Mouse (Mus musculus): ENCODE results near the gene Olfr485. TPM values are rescaled to one million over a fixed set of nuclear protein-coding genes. Genes with fewer than 3 reads are reported as not detected.
"Not testable (repeated sequence)": the region's sequence is repeated elsewhere in the genome, so short reads cannot be mapped to it uniquely, and the experiment has no call there.

Gene Olfr485
- polyA plus RNA-seq (2014; fragmentation: Nextera tagmentation; extraction: Ambion mirVana): not detected in 2 replicates

DNA sequence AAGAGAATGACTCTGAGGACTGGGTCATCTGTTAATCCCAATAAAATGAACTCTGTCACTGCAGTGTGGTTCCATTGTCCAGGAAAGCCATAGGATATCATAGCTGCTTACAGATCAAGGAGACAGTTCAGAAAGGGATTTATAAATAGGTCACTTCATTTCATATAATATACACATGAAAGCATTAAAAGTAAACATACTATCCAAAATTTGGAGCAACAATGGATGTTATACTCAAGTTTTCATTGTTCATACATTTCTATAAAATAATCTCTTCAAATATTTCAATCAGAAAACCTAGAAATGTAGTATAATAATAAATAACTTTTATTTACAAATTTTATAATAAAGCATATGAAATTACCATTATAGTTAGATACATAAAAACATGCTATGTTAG lies at the start of gene Olfr485:
TSS of gene Olfr485 (minus strand) at position 101 of the 400 bp plus-strand sequence.
- H3K27ac ChIP-seq (ENCODE audit: low read length): no peak within 1 kb of the TSS
- no peaks in the 10 kb centered on the region for H3K9me3 ChIP-seq (ENCODE audit: control insufficient read depth, low read depth, low read length)
- H3K36me3 ChIP-seq (ENCODE audit: control insufficient read depth, insufficient read depth, low read length): no peaks in the 10 kb centered on the region
- no peaks in the 10 kb centered on the region for H3K4me1 ChIP-seq (ENCODE audit: control insufficient read depth, insufficient read depth, low read length)
- H3K27me3 ChIP-seq (ENCODE audit: control insufficient read depth, insufficient read depth, low read length): no peaks in the 10 kb centered on the region
- no peak within 1 kb of the TSS for H3K4me2 ChIP-seq (replicated peaks; ENCODE audit: low read depth, low read length)
- no peak for ATAC-seq (ENCODE audit: insufficient number of reproducible peaks, insufficient read depth, low FRiP score, low read depth)
- no peak within 1 kb of the TSS for H3K4me3 ChIP-seq (ENCODE audit: low read depth, low read length)
- no peak within 1 kb of the TSS for H3K9ac ChIP-seq (replicated peaks; ENCODE audit: low read depth, low read length)

- Histone ChIP-seq H3K4me2 (replicated peaks; ENCODE audit: low read depth, low read length) (no peak overlapping the region), H3K27me3 (ENCODE audit: control insufficient read depth, insufficient read depth, low read length) (no peaks in the 10 kb centered on the region), H3K36me3 (ENCODE audit: control insufficient read depth, insufficient read depth, low read length) (no peaks in the 10 kb centered on the region), H3K4me3 (ENCODE audit: low read depth, low read length) (no peak overlapping the region), H3K9ac (replicated peaks; ENCODE audit: low read depth, low read length) (no peak overlapping the region), H3K27ac (ENCODE audit: low read length) (no peak overlapping the region), H3K9me3 (ENCODE audit: control insufficient read depth, low read depth, low read length) (no peaks in the 10 kb centered on the region), H3K4me1 (ENCODE audit: control insufficient read depth, insufficient read depth, low read length) (no peaks in the 10 kb centered on the region)
- no peak for ATAC-seq (ENCODE audit: insufficient number of reproducible peaks, insufficient read depth, low FRiP score, low read depth)
- 72% methylated on average over 6 of the region's 6 CpGs for WGBS
Observed at GRCm38 (mm10) chr7:108196938-108197337, 37.3 kb upstream of the Olfr485 start.

GRCm38 (mm10) chr7:108196337-108196736 lies 36.7 kb upstream of the Olfr485 start:
- H3K4me2 ChIP-seq (replicated peaks; ENCODE audit: low read depth, low read length); H3K27ac ChIP-seq (ENCODE audit: low read length); H3K4me1 ChIP-seq (ENCODE audit: control insufficient read depth, insufficient read depth, low read length); H3K27me3 ChIP-seq (ENCODE audit: control insufficient read depth, insufficient read depth, low read length); H3K36me3 ChIP-seq (ENCODE audit: control insufficient read depth, insufficient read depth, low read length); ATAC-seq (ENCODE audit: insufficient number of reproducible peaks, insufficient read depth, low FRiP score, low read depth); H3K4me3 ChIP-seq (ENCODE audit: low read depth, low read length); H3K9me3 ChIP-seq (ENCODE audit: control insufficient read depth, low read depth, low read length); H3K9ac ChIP-seq (replicated peaks; ENCODE audit: low read depth, low read length): not testable (repeated sequence)
- WGBS: 60% methylated on average over 3 of the region's 3 CpGs

- H3K36me3 ChIP-seq (ENCODE audit: control insufficient read depth, insufficient read depth, low read length); H3K9me3 ChIP-seq (ENCODE audit: control insufficient read depth, low read depth, low read length); H3K9ac ChIP-seq (replicated peaks; ENCODE audit: low read depth, low read length); H3K4me1 ChIP-seq (ENCODE audit: control insufficient read depth, insufficient read depth, low read length); H3K27me3 ChIP-seq (ENCODE audit: control insufficient read depth, insufficient read depth, low read length); H3K4me3 ChIP-seq (ENCODE audit: low read depth, low read length); ATAC-seq (ENCODE audit: insufficient number of reproducible peaks, insufficient read depth, low FRiP score, low read depth); H3K4me2 ChIP-seq (replicated peaks; ENCODE audit: low read depth, low read length); H3K27ac ChIP-seq (ENCODE audit: low read length): not testable (repeated sequence)
- WGBS: 68% methylated on average over 1 of the region's 1 CpGs
Observed at GRCm38 (mm10) chr7:108192714-108193113, 33.0 kb upstream of the Olfr485 start.

DNA sequence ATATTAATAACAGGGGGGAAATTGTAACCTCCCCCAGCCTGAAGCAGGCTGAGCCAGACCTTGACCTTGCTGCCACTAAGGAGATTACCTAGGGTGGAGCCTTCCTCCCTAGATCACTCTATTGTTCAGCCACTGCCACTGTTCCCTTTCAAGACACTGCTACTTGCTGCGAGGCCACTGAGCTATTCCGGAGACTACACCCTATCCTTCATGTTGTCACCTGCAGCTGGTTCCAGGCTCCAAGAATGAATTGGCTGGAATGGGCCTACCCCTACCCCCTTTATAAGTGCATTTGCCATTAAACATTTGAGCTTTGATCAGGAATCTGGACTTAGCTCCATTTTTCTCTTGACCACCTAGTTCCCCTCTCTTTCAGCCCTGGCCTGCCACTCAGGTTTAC lies 31.5 kb upstream of the Olfr485 start:
- WGBS: 69% methylated on average over 2 of the region's 2 CpGs
- H3K27me3 ChIP-seq (ENCODE audit: control insufficient read depth, insufficient read depth, low read length); ATAC-seq (ENCODE audit: insufficient number of reproducible peaks, insufficient read depth, low FRiP score, low read depth); H3K4me3 ChIP-seq (ENCODE audit: low read depth, low read length); H3K27ac ChIP-seq (ENCODE audit: low read length); H3K36me3 ChIP-seq (ENCODE audit: control insufficient read depth, insufficient read depth, low read length); H3K4me1 ChIP-seq (ENCODE audit: control insufficient read depth, insufficient read depth, low read length); H3K4me2 ChIP-seq (replicated peaks; ENCODE audit: low read depth, low read length); H3K9me3 ChIP-seq (ENCODE audit: control insufficient read depth, low read depth, low read length); H3K9ac ChIP-seq (replicated peaks; ENCODE audit: low read depth, low read length): not testable (repeated sequence)

DNA sequence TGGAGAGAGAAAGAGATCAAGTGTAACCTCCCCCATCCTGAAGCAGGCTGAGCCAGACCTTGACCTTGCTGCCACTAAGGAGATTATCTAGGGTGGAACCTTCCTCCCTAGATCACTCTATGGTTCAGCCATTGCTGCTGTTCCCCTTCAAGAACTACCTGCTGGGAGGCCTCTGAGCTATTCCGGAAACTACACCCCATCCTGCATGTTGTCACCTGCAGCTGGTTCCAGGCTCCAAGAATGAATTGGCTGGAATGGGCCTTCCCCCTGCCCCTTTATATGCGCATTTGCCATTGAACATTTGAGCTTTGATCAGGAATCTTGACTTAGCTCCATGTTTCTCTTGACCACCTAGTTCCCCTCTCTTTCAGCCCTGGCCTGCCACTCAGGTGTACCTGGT lies 25.6 kb upstream of the Olfr485 start:
- not testable (repeated sequence) for H3K27me3 ChIP-seq (ENCODE audit: control insufficient read depth, insufficient read depth, low read length); ATAC-seq (ENCODE audit: insufficient number of reproducible peaks, insufficient read depth, low FRiP score, low read depth); H3K27ac ChIP-seq (ENCODE audit: low read length); H3K4me2 ChIP-seq (replicated peaks; ENCODE audit: low read depth, low read length); H3K9me3 ChIP-seq (ENCODE audit: control insufficient read depth, low read depth, low read length); H3K4me3 ChIP-seq (ENCODE audit: low read depth, low read length); H3K4me1 ChIP-seq (ENCODE audit: control insufficient read depth, insufficient read depth, low read length); H3K9ac ChIP-seq (replicated peaks; ENCODE audit: low read depth, low read length); H3K36me3 ChIP-seq (ENCODE audit: control insufficient read depth, insufficient read depth, low read length)
- WGBS: 87% methylated on average over 2 of the region's 2 CpGs

- not testable (repeated sequence) for H3K27ac ChIP-seq (ENCODE audit: low read length); H3K27me3 ChIP-seq (ENCODE audit: control insufficient read depth, insufficient read depth, low read length); H3K9me3 ChIP-seq (ENCODE audit: control insufficient read depth, low read depth, low read length); H3K36me3 ChIP-seq (ENCODE audit: control insufficient read depth, insufficient read depth, low read length); H3K4me2 ChIP-seq (replicated peaks; ENCODE audit: low read depth, low read length); H3K9ac ChIP-seq (replicated peaks; ENCODE audit: low read depth, low read length); H3K4me3 ChIP-seq (ENCODE audit: low read depth, low read length); ATAC-seq (ENCODE audit: insufficient number of reproducible peaks, insufficient read depth, low FRiP score, low read depth); H3K4me1 ChIP-seq (ENCODE audit: control insufficient read depth, insufficient read depth, low read length)
- WGBS: 77% methylated on average over 3 of the region's 3 CpGs
Observed at GRCm38 (mm10) chr7:108184401-108184800, 24.7 kb upstream of the Olfr485 start.

GRCm38 (mm10) chr7:108172642-108173041 lies 13.0 kb upstream of the Olfr485 start, which contains the start of gene Olfr486:
Gene Olfr486 (minus strand): TSS chr7:108172742.
- not testable (repeated sequence) for H3K4me3 ChIP-seq (ENCODE audit: low read depth, low read length); H3K36me3 ChIP-seq (ENCODE audit: control insufficient read depth, insufficient read depth, low read length); H3K9ac ChIP-seq (replicated peaks; ENCODE audit: low read depth, low read length); H3K4me1 ChIP-seq (ENCODE audit: control insufficient read depth, insufficient read depth, low read length); H3K9me3 ChIP-seq (ENCODE audit: control insufficient read depth, low read depth, low read length); H3K4me2 ChIP-seq (replicated peaks; ENCODE audit: low read depth, low read length); ATAC-seq (ENCODE audit: insufficient number of reproducible peaks, insufficient read depth, low FRiP score, low read depth); H3K27ac ChIP-seq (ENCODE audit: low read length); H3K27me3 ChIP-seq (ENCODE audit: control insufficient read depth, insufficient read depth, low read length)
- WGBS: 100% methylated on average over 1 of the region's 1 CpGs

- no peak within 1 kb of the TSS for H3K4me2 ChIP-seq (replicated peaks; ENCODE audit: low read depth, low read length)
- H3K4me1 ChIP-seq (ENCODE audit: control insufficient read depth, insufficient read depth, low read length): no peaks in the 10 kb centered on the region
- no peaks in the 10 kb centered on the region for H3K27me3 ChIP-seq (ENCODE audit: control insufficient read depth, insufficient read depth, low read length)
- ATAC-seq (ENCODE audit: insufficient number of reproducible peaks, insufficient read depth, low FRiP score, low read depth): no peak
- no peaks in the 10 kb centered on the region for H3K9me3 ChIP-seq (ENCODE audit: control insufficient read depth, low read depth, low read length)
- H3K4me3 ChIP-seq (ENCODE audit: low read depth, low read length): no peak within 1 kb of the TSS
- H3K36me3 ChIP-seq (ENCODE audit: control insufficient read depth, insufficient read depth, low read length): no peaks in the 10 kb centered on the region
- no peak within 1 kb of the TSS for H3K27ac ChIP-seq (ENCODE audit: low read length)
- H3K9ac ChIP-seq (replicated peaks; ENCODE audit: low read depth, low read length): no peak within 1 kb of the TSS
Observed at GRCm38 (mm10) chr7:108127349-108127748, 32.3 kb downstream of the Olfr485 start, which contains the start of gene Olfr484. Gene Olfr484 (minus strand): TSS chr7:108127449.
